Mouse (Mus musculus) neural tube, embryonic 12.5 days (tissue): ENCODE data around the gene Nog. TPM values are rescaled to one million over a fixed set of nuclear protein-coding genes. Genes with fewer than 3 reads are reported as not detected.

Experiments
- ATAC-seq: fragments of 200-750 bp; cut with Nextera tagmentation; 2 replicates; pipeline ENCODE4 v1.8.0; 2017; ENCODE audit warnings: low read depth, mild to moderate bottlenecking, moderate TSS enrichment, moderate library complexity; ENCODE audit not compliant: low FRiP score
- H3K27ac ChIP-seq: fragments of 300-500 bp; sonication (generic); 2 replicates; pipeline ENCODE4 v1.5.1; 2016
- H3K27me3 ChIP-seq: fragments of 300-500 bp; sonication (generic); replicated peaks from 2 replicates; pipeline ENCODE4 v1.6.1; 2016; ENCODE audit warnings: mild to moderate bottlenecking
- H3K36me3 ChIP-seq: fragments of 300-500 bp; sonication (generic); 2 replicates; pipeline ENCODE4 v1.6.1; 2016; ENCODE audit warnings: mild to moderate bottlenecking
- H3K4me1 ChIP-seq: fragments of 300-500 bp; sonication (generic); 2 replicates; pipeline ENCODE4 v1.6.1; 2016
- H3K4me2 ChIP-seq: fragments of 300-500 bp; sonication (generic); replicated peaks from 2 replicates; pipeline ENCODE4 v1.6.1; 2016; ENCODE audit warnings: mild to moderate bottlenecking
- H3K4me3 ChIP-seq: fragments of 300-500 bp; sonication (generic); 2 replicates; pipeline ENCODE4 v1.5.1; 2016
- H3K9ac ChIP-seq: fragments of 300-500 bp; sonication (generic); 2 replicates; pipeline ENCODE4 v1.6.1; 2016; ENCODE audit warnings: mild to moderate bottlenecking
- H3K9me3 ChIP-seq: fragments of 300-500 bp; sonication (generic); 2 replicates; pipeline ENCODE4 v1.6.1; 2016; ENCODE audit warnings: mild to moderate bottlenecking
- WGBS: fragments of 180-500 bp; shearing (Covaris S2); methylation state at CpG from one replicate; pipeline ENCODE4 v1.1.7; 2016; 5-methylcytosine and 5-hydroxymethylcytosine counted together
- polyA plus RNA-seq: library from polyadenylated mRNA; unstranded; fragments of >200 nt; fragmentation: Nextera tagmentation; extraction: Ambion mirVana; gene quantifications from 2 replicates; pipeline ENCODE4 v1.2.1, GENCODE M21; 2016

Nog gene
- 3.7 and 4.4 TPM in 2 replicates for polyA plus RNA-seq

DNA sequence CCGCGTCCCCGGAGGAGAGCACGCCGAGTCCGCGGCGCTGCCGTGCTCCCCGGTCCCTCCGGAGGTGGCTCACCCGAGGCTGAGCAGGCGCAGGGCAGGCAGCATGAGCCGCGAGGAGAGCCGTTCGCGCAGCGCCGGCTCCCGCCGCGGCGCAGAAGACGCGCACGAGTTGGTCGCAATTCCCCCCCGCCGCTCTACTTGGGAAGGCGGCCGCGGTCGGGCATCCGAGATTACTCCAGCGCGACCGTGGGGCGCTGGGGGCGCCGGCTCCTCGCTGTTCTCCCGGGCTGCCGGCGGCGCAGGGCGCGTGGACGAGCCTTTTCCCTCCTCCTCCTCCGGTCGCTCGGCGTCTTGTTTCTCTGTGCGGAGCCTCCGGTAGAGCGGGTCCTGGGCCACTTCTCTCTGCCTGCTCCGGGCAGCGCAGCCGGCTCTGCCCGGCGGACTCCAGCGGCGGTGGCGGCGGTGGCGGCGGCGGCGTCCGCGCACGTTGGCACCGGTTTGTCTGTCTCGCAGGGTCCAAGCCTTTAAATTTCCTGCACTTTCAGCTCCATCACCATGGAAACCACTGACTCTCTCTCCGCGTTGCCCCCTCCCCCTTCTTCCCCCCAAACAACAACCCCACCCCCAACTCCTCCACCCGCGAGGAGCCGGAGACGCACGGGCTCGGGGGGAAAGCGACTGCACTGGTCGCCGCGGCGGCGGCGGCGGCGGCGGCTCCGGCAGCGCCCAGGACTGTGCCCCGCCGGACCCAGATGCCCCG lies at the start of gene Nog:
Gene Nog, minus strand, starts transcription at position 277 of the 760 bp plus-strand sequence.
- no peaks in the 10 kb centered on the region for H3K36me3 ChIP-seq
- H3K9ac ChIP-seq: peak within 1 kb of the TSS; percentile 76
- H3K9me3 ChIP-seq: peaks cover 3% of the 10 kb centered on the region; the same call in 1 of the 2 replicates
- H3K4me2 ChIP-seq: peak within 1 kb of the TSS; percentile 92
- H3K4me3 ChIP-seq: peak within 1 kb of the TSS; percentile 66
- under 1% methylated on average over 82 of the region's 97 CpGs for WGBS
- H3K27ac ChIP-seq: peak within 1 kb of the TSS; percentile 62
- peaks cover 13% of the 10 kb centered on the region for H3K27me3 ChIP-seq
- peaks cover 28% of the 10 kb centered on the region for H3K4me1 ChIP-seq
- ATAC-seq: peak; percentile 22

DNA sequence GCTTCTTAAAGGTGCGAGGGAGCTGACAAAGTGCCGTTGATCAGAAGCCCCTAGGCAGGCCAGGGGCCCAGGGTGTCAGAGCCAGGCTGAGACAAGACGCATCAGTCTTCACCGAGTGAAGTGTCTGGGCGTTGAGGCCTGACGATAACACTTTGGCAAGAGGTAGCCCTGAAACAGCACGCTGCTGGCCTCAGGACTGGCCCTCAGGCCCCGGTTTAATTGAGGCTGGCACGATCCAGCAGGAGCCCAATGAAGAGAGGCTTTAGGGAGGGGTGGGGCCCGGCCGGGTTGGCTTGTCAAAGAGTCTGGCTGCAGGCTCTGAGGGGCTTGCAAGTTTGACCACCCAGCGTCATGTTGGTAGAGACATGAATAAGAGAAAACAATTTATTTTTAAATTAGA lies 38.1 kb upstream of the Nog start:
- Histone ChIP-seq H3K4me3 (no peak overlapping the region), H3K4me2 (no peak overlapping the region), H3K27ac (no peak overlapping the region), H3K36me3 (no peaks in the 10 kb centered on the region), H3K27me3 (no peaks in the 10 kb centered on the region), H3K9ac (no peak overlapping the region), H3K4me1 (no peaks in the 10 kb centered on the region), H3K9me3 (no peaks in the 10 kb centered on the region)
- 44% methylated on average over 12 of the region's 12 CpGs for WGBS
- no peak for ATAC-seq

DNA sequence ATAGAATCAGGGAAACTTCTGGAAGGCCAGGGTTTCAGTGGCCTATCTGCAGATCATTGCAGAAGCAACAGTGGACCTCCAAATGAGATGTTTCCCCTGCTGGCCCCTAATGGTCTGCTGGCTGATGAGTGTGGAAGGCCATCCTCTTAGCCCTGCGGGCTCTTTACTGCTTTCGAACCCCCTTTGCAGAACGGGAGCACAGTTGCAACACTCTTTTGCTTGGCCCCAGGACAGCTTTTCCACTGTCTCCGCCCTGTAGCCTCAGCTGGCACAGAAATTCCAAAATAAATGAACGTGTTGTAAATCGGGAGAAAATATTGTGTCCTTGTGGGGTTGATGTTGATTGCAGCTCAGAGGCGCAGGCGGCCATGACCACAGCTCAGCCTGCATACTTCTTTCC lies 37.7 kb upstream of the Nog start:
- WGBS: 80% methylated on average over 8 of the region's 8 CpGs
- Histone ChIP-seq H3K9me3 (no peaks in the 10 kb centered on the region), H3K4me3 (no peak overlapping the region), H3K4me1 (no peaks in the 10 kb centered on the region), H3K4me2 (no peak overlapping the region), H3K27me3 (no peaks in the 10 kb centered on the region), H3K27ac (no peak overlapping the region), H3K9ac (no peak overlapping the region), H3K36me3 (no peaks in the 10 kb centered on the region)
- no peak for ATAC-seq

DNA sequence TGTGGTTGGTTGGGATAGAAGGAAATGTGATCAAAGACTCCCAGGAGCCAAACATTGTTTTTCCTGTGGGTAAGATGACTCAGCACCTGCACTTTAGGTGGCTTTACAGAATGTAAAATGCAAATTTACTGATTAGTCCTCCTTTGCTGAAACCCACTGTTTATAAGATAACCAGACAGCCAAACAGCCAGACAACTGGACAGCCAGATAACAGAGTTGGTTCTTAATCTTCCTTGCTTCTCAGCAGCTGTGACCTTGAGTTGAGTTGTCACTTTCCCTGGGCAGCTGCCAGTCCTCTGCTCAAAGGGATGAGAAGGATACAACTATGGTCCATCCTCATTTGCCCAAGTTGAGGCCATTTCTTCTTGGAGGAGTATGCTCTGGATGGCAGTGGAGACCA lies 35.8 kb upstream of the Nog start:
- ATAC-seq: no peak
- Histone ChIP-seq H3K4me3 (no peak overlapping the region), H3K27ac (no peak overlapping the region), H3K9me3 (no peaks in the 10 kb centered on the region), H3K9ac (no peak overlapping the region), H3K4me2 (no peak overlapping the region), H3K4me1 (no peaks in the 10 kb centered on the region), H3K36me3 (no peaks in the 10 kb centered on the region), H3K27me3 (no peaks in the 10 kb centered on the region)

DNA sequence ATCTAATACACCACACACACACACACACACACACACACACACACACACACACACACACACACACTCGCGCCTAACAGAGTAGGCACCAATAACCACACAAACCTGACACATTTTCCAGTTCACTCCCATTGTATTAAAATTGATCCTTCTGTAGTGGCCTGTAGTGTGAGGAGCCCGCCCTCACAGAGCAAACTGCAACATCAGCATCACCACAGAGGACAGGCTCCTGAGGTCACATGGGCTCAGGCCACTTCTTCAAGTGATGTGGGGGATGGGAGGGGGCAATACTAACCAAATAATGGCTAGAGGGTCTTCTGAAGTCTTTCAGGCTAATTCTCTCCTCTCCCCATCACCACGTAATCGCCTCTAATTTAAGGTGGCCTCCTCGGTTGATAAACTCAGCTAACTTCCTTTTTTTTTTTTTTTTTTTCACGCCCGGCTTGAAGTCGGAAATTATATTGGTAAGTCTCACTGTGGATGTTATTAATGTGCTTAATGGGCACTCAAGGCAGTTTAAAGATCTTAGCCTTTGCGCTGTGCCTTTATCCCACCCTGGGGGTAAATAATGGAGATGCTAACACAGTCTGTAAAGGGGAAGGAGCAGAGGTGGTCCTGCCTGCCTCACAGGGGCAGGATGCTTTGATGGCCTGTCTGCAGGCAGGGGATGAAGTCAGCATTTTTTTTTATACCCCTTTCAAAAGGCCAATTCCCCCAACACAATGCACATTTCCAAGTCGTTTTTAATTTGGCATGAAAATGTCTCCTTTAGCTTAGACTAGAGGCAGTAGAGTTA lies 25.2 kb upstream of the Nog start:
- no peak overlapping the region for H3K27ac ChIP-seq
- H3K9ac ChIP-seq: no peak overlapping the region
- no peak overlapping the region for H3K4me3 ChIP-seq
- no peaks in the 10 kb centered on the region for H3K36me3 ChIP-seq
- H3K4me2 ChIP-seq: no peak overlapping the region
- no peak for ATAC-seq
- WGBS: 23% methylated on average over 11 of the region's 11 CpGs
- peaks cover 15% of the 10 kb centered on the region; the same call in 1 of the 2 replicates for H3K4me1 ChIP-seq
- H3K9me3 ChIP-seq: no peaks in the 10 kb centered on the region
- H3K27me3 ChIP-seq: no peaks in the 10 kb centered on the region

DNA sequence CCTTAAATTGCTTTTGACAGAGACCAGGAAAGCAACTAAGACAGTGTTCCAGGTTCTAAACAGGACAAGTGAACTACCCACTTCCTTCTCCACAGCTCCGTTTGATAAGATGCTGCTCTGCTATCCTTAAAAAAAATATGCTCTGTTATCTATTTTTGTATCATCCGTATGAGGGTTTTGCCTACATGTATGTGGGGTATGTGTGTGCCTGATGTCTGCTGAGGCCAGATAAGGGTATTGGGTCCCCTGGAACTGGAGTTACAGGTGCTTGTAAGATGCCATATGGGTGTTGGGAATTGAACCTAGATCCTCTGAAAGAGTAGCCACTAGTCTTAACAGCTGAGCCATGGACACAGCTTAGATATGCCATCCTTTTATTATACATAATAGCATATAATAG lies 19.6 kb upstream of the Nog start:
- no peak overlapping the region for H3K4me2 ChIP-seq
- H3K4me3 ChIP-seq: no peak overlapping the region
- H3K27me3 ChIP-seq: no peaks in the 10 kb centered on the region
- H3K9ac ChIP-seq: no peak overlapping the region
- H3K27ac ChIP-seq: no peak overlapping the region
- no peaks in the 10 kb centered on the region for H3K36me3 ChIP-seq
- peaks cover 13% of the 10 kb centered on the region for H3K4me1 ChIP-seq
- WGBS: 94% methylated on average over 2 of the region's 2 CpGs
- no peaks in the 10 kb centered on the region for H3K9me3 ChIP-seq
- ATAC-seq: no peak

DNA sequence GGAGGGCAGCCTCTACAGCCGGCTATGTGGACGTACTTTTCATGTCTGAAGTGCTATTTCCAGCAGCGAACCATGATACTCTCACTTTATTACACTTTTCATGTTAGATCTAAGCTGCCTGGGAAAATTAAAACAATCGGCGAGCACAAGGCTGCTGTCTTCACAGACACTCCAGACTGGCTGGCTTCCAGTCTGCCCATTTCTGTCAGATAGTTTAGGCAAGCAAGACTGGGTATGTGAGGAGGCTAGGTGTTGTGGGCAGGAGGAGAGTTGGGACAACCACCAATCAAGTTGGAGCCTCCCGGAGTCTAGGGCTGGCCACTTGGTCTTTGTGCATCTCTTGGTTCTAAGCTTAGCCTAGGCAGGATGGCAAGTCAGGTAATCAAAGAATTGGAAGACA lies 17.5 kb upstream of the Nog start:
- Histone ChIP-seq H3K27me3 (no peaks in the 10 kb centered on the region), H3K4me1 (peaks cover 9% of the 10 kb centered on the region), H3K4me2 (no peak overlapping the region), H3K4me3 (no peak overlapping the region), H3K9ac (no peak overlapping the region), H3K27ac (no peak overlapping the region), H3K36me3 (no peaks in the 10 kb centered on the region), H3K9me3 (no peaks in the 10 kb centered on the region)
- WGBS: 77% methylated on average over 6 of the region's 6 CpGs
- no peak for ATAC-seq

DNA sequence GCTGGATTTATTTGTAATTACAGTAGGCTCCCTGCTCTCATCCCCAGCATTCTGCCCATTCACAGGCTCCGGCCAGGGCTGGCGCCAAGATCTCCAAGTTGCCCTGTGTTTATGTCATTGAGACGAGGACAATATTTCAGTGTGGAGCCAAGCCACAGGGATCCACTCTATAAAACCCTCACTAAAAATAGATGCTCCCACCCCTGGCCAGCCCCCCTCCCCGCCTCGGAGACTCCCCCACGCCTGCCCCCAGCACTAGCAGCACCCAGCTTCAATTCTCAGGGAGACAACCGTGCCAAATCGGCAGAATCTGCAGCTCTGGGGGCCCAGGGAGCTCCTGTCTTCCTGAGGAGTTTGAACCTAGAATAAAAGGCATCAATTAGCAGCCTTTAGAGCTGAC lies 16.2 kb upstream of the Nog start:
- no peaks in the 10 kb centered on the region for H3K9me3 ChIP-seq
- H3K36me3 ChIP-seq: no peaks in the 10 kb centered on the region
- no peak overlapping the region for H3K4me3 ChIP-seq
- H3K27ac ChIP-seq: no peak overlapping the region
- no peak overlapping the region for H3K9ac ChIP-seq
- peak overlapping the region; percentile 38 for H3K4me2 ChIP-seq
- ATAC-seq: peak; percentile 50; the same call in 1 of the 2 replicates
- H3K27me3 ChIP-seq: no peaks in the 10 kb centered on the region
- whole genome bisulfite sequencing: 4% methylated on average over 8 of the region's 8 CpGs
- H3K4me1 ChIP-seq: peaks cover 9% of the 10 kb centered on the region

DNA sequence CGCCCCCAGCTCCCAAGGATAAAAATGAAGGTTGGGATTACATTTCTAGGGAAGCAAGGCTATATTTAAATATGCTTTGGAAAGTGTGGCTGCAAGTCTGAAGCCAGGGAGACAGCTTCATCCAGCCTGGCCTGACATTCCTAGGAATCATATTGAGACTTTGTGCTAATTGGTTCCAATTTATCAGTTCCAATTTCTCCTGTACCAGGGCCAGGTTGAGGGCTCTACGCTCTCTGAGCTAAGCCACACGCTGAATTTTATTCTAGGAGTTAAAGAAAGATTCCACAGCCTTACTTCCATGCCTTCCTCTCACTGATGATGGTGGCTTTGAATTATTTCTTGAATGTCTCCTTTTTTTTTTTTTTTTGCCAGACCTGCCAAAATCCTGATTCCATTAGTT lies 15.6 kb upstream of the Nog start:
- H3K9ac ChIP-seq: no peak overlapping the region
- H3K27ac ChIP-seq: no peak overlapping the region
- H3K36me3 ChIP-seq: no peaks in the 10 kb centered on the region
- WGBS: 70% methylated on average over 3 of the region's 3 CpGs
- H3K9me3 ChIP-seq: no peaks in the 10 kb centered on the region
- no peak overlapping the region for H3K4me2 ChIP-seq
- no peak overlapping the region for H3K4me3 ChIP-seq
- H3K4me1 ChIP-seq: peaks cover 9% of the 10 kb centered on the region
- no peak for ATAC-seq
- no peaks in the 10 kb centered on the region for H3K27me3 ChIP-seq

DNA sequence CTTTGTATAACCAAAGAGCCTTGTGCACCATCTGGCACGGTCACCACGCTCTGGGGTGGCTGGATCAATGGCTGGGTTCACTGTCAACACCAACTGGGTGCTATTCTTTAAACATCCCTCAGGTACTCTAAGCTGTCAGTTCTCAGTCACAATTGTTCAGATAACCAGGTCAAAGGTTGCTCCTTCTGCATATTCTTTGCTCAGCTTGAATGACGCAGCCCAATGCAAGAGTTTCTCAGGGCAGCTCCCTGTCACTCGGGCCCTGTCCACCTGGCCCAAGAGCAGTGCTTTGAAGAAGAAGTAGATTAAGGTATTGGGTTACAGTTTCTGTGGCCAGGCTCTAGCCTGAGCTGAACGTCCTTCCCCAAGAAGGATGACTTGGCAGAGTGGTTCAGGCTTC lies 12.2 kb upstream of the Nog start:
- WGBS: 70% methylated on average over 5 of the region's 5 CpGs
- H3K4me2 ChIP-seq: no peak overlapping the region
- ATAC-seq: no peak
- no peak overlapping the region for H3K9ac ChIP-seq
- no peaks in the 10 kb centered on the region for H3K36me3 ChIP-seq
- H3K27me3 ChIP-seq: no peaks in the 10 kb centered on the region
- H3K9me3 ChIP-seq: no peaks in the 10 kb centered on the region
- H3K27ac ChIP-seq: no peak overlapping the region
- no peak overlapping the region for H3K4me3 ChIP-seq
- H3K4me1 ChIP-seq: peaks cover 9% of the 10 kb centered on the region

DNA sequence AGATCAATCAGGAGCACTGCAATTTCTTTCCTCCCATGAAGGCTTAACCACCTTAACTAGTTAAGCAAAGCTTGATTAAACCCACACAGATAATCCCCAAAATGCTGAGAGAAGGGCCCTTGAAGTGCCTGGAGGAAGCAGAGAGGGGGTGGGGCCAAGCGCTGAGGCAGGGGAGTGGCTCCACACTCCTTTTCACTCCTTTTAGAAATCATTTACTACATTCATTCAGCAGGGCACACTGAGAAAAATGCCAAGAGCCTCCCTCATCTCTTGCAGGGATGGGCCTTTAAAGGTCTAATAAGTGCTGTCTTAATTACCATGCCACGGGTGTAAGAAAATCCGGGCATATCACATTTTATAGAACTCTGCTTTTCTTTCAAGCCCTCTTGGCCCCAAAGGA lies 10.2 kb upstream of the Nog start:
- no peak overlapping the region for H3K27ac ChIP-seq
- H3K9me3 ChIP-seq: no peaks in the 10 kb centered on the region
- H3K4me1 ChIP-seq: no peaks in the 10 kb centered on the region
- no peaks in the 10 kb centered on the region for H3K27me3 ChIP-seq
- H3K4me2 ChIP-seq: no peak overlapping the region
- H3K9ac ChIP-seq: no peak overlapping the region
- no peaks in the 10 kb centered on the region for H3K36me3 ChIP-seq
- ATAC-seq: no peak
- 12% methylated on average over 3 of the region's 3 CpGs for WGBS
- no peak overlapping the region for H3K4me3 ChIP-seq

DNA sequence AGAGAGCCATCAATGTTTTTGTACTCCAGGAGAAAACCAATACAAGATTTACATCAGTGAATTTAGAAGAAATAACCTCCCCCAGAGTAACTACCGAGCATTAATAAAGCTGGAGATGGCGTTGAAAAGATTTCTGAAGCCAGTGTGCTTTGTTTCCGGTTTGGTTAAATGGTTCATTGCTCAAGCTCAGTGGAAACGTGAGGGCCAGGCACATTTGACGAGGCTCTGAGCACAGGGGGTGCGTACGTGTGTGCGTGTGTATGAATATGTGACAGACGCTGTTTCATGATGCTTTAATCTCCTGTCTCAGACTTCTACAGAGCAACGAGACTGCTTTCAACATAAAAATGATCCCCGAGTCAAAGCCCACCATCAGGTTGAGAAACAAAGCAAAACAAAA lies 8.1 kb upstream of the Nog start:
- ATAC-seq: no peak
- Histone ChIP-seq H3K27me3 (no peaks in the 10 kb centered on the region), H3K4me3 (no peak overlapping the region), H3K9ac (no peak overlapping the region), H3K36me3 (no peaks in the 10 kb centered on the region), H3K27ac (no peak overlapping the region), H3K9me3 (peaks cover 3% of the 10 kb centered on the region; the same call in 1 of the 2 replicates), H3K4me1 (no peaks in the 10 kb centered on the region), H3K4me2 (no peak overlapping the region)
- WGBS: 61% methylated on average over 11 of the region's 11 CpGs
